Mouse (Mus musculus) bone marrow, adult 2 months (tissue): ENCODE data around the gene Traf2.
"Not testable (repeated sequence)": the region's sequence is repeated elsewhere in the genome, so short reads cannot be mapped to it uniquely, and the experiment has no call there.

Source experiments
- CTCF ChIP-seq: fragments of 200-500 bp; IDR thresholded peaks from 2 replicates; pipeline ENCODE4 v1.5.1; 2011; ENCODE audit warnings: low read length, control low read depth; ENCODE audit not compliant: control insufficient read depth, insufficient read depth
- POLR2A ChIP-seq: fragments of 200-500 bp; IDR thresholded peaks from 2 replicates; pipeline ENCODE4 v1.6.1; 2011; ENCODE audit warnings: low read depth, mild to moderate bottlenecking, control low read depth, low read length, borderline replicate concordance; ENCODE audit not compliant: control insufficient read depth

- not testable (repeated sequence) for TF ChIP-seq POLR2A, CTCF
Measured at GRCm38 (mm10) chr2:25555479-25555878, 8.7 kb upstream of the Traf2 start.
